Mouse (Mus musculus) myocyte (in vitro differentiated cells): ENCODE measurements around the gene Fndc1. TPM values are rescaled to one million over a fixed set of nuclear protein-coding genes. Genes with fewer than 3 reads are reported as not detected.

Experiments used
- H3K27me3 ChIP-seq: one replicate; pipeline ENCODE4 v1.6.1; 2011; ENCODE audit not compliant: control insufficient read depth, insufficient read depth, insufficient read length
- H3K36me3 ChIP-seq: one replicate; pipeline ENCODE4 v1.6.1; 2011; ENCODE audit not compliant: control insufficient read depth, insufficient read depth
- H3K4me2 ChIP-seq: one replicate; pipeline ENCODE4 v1.6.1; 2011; ENCODE audit warnings: low read depth, control low read depth
- H3K4me3 ChIP-seq: one replicate; pipeline ENCODE4 v1.5.1; 2011; ENCODE audit warnings: mild to moderate bottlenecking, control low read depth, moderate library complexity
- H3K79me2 ChIP-seq: one replicate; pipeline ENCODE4 v1.6.1; 2011; ENCODE audit not compliant: control insufficient read depth, insufficient read depth
- H3ac ChIP-seq: one replicate; pipeline ENCODE4 v1.6.1; 2011; ENCODE audit not compliant: control insufficient read depth, insufficient read length
- CEBPB ChIP-seq: IDR thresholded peaks from 2 replicates; pipeline ENCODE4 v1.6.1; 2011; ENCODE audit warnings: mild to moderate bottlenecking, moderate library complexity; ENCODE audit not compliant: poor library complexity, insufficient read depth, severe bottlenecking
- E2F4 ChIP-seq: IDR thresholded peaks from one replicate; pipeline ENCODE4 v1.6.1; 2011; ENCODE audit warnings: mild to moderate bottlenecking, control low read depth, moderate library complexity; ENCODE audit not compliant: insufficient read depth
- MAX ChIP-seq: IDR thresholded peaks from one replicate; pipeline ENCODE4 v1.6.1; 2011; ENCODE audit warnings: low read depth, mild to moderate bottlenecking, control low read depth
- MYOD1 ChIP-seq, 3 experiments: IDR thresholded peaks; one replicate each; pipeline ENCODE4 v1.6.1; 2011; ENCODE audit warnings: control low read depth in 2 of 3, low read depth in 2 of 3, mild to moderate bottlenecking in 2 of 3, moderate library complexity in 1 of 3; ENCODE audit not compliant: insufficient read length in 2 of 3, control insufficient read depth in 1 of 3
- MYOG ChIP-seq, 3 experiments: IDR thresholded peaks; one replicate each; pipeline ENCODE4 v1.6.1; 2011; ENCODE audit warnings: control low read depth in 2 of 3, low read depth in 2 of 3, mild to moderate bottlenecking in 2 of 3; ENCODE audit not compliant: insufficient read length in 2 of 3, control insufficient read depth in 1 of 3, insufficient read depth in 1 of 3
- POLR2A ChIP-seq: IDR thresholded peaks from one replicate; pipeline ENCODE4 v1.6.1; 2011; ENCODE audit warnings: low read depth, mild to moderate bottlenecking, control low read depth, moderate library complexity; ENCODE audit not compliant: insufficient read length
- POLR2AphosphoS2 ChIP-seq: IDR thresholded peaks from one replicate; pipeline ENCODE4 v1.6.1; 2011; ENCODE audit warnings: low read depth, control low read depth; ENCODE audit not compliant: insufficient read length
- REST ChIP-seq: IDR thresholded peaks from one replicate; pipeline ENCODE4 v1.6.1; 2011; ENCODE audit warnings: mild to moderate bottlenecking, control low read depth, moderate library complexity; ENCODE audit not compliant: insufficient read depth, insufficient read length
- SRF ChIP-seq: IDR thresholded peaks from one replicate; pipeline ENCODE4 v1.6.1; 2011; ENCODE audit warnings: low read depth; ENCODE audit not compliant: control insufficient read depth, insufficient read length
- TCF12 ChIP-seq: IDR thresholded peaks from one replicate; pipeline ENCODE4 v1.6.1; 2011; ENCODE audit warnings: mild to moderate bottlenecking, control low read depth; ENCODE audit not compliant: poor library complexity, insufficient read depth, severe bottlenecking
- TCF3 ChIP-seq: IDR thresholded peaks from one replicate; pipeline ENCODE4 v1.6.1; 2011; ENCODE audit warnings: low read depth, control low read depth; ENCODE audit not compliant: insufficient read length
- USF1 ChIP-seq: IDR thresholded peaks from one replicate; pipeline ENCODE4 v1.6.1; 2011; ENCODE audit warnings: low read depth, mild to moderate bottlenecking, control low read depth, moderate library complexity
- polyA plus RNA-seq: library from polyadenylated mRNA; unstranded; fragments of >200 nt; fragmentation: generic; extraction: Trizol; gene quantifications from one replicate; pipeline ENCODE4 v1.2.1, GENCODE M21; 2012; ENCODE audit warnings: missing spikeins

The Fndc1 gene
- polyA plus RNA-seq, 1 experiment: 6.2 TPM

DNA sequence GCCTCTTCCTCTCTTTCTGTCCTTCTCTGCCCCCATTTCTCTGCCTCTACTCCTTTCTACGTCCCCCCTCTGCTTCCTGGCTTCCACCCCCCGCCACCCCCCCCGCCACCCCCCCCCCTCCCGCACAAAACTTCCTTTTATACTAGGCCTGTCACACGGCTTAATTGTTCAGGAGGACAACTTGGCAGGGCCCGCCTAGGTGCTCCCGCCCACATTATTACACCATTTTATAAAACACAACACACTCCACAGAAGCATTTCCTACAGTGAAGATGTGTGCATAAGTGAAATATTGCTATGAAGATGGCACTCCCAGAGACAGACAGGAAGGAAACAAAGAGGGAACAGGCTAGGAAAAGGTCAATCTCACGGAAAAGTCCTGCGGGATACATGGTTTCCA lies 24.4 kb upstream of the Fndc1 start:
- Histone ChIP-seq H3K27me3 (peaks cover under 1% of the 10 kb centered on the region), H3K36me3 (no peaks in the 10 kb centered on the region), H3K4me3 (no peak overlapping the region), H3ac (no peak overlapping the region), H3K79me2 (no peaks in the 10 kb centered on the region), H3K4me2 (no peak overlapping the region)
- TF ChIP-seq REST (no peak), USF1 (no peak), MYOD1 (IDR thresholded peaks at IDR 0.05; ENCODE audit: control insufficient read depth in 1 of 3, insufficient read length in 2 of 3, low read depth in 2 of 3) (no peak), SRF (no peak), MAX (no peak), CEBPB (no peak), TCF12 (no peak)

DNA sequence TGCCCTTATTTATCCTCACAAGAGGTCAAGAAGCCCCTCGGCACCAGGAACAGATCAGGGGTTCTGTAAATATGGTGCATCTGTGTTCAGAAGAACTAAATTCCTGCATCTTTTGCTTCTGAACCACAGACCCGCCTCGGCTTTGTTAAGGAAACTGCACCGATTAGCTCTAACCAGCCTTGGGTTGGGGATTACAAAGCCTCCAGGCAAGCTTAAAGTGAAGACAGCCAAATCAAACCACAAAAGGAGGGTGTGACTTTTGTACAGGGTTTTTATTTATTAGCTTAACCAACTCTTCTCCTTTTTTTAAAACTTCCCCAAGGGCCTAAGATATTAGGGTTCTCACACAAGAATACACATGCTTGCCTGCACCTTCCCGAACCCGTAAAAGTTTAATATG lies 23.1 kb upstream of the Fndc1 start:
- TF ChIP-seq TCF3 (no peak), POLR2AphosphoS2 (no peak), POLR2A (no peak), TCF12 (no peak), MYOD1 (IDR thresholded peaks at IDR 0.05; ENCODE audit: control insufficient read depth in 1 of 3, insufficient read length in 2 of 3, low read depth in 2 of 3) (no peak), CEBPB (no peak), E2F4 (no peak), SRF (no peak), MAX (no peak), MYOG (IDR thresholded peaks at IDR 0.05; ENCODE audit: control insufficient read depth in 1 of 3, insufficient read depth in 1 of 3, insufficient read length in 2 of 3, low read depth in 2 of 3) (no peak), USF1 (no peak), REST (no peak)
- Histone ChIP-seq H3K79me2 (no peaks in the 10 kb centered on the region), H3K4me2 (no peak overlapping the region), H3K4me3 (no peak overlapping the region), H3ac (no peak overlapping the region), H3K27me3 (peaks cover 4% of the 10 kb centered on the region), H3K36me3 (no peaks in the 10 kb centered on the region)

DNA sequence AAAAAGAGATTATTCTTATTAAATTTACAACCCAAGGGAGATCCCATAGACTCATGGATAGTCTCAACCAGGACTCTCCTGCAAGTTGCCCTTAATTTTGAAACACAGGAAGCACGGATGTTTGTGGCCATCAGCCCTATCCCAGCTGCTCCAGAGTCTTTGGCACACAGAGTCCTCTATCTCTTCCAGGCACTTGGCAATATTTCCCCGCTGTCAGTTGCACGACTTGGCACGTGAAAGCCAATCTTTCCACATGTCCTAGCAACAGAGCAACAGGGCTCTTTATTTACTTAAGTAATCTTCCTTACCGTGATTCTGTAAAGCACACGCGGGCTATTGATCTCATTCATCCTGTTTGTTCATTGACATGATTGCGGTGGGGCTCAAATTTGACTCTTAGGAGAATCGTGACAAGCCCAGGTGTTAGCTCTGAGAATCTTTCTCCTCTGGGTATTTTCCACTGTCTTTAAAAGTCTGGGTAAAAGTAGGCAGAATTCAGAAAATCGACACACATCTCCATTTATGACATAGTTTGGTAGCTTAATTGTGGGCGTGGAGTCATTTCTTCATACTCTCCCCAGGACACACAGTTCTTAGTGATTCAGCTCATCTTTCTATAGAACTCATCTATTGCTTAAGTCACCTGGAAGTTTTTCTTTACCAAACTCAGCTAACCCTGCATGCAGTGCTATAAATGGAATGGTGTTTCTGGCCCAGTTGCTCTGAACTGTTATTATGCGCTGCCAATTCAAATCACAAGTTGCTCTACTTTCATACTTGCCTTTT lies 13.6 kb upstream of the Fndc1 start:
- Histone ChIP-seq H3K36me3 (no peaks in the 10 kb centered on the region), H3K4me3 (no peak overlapping the region), H3ac (no peak overlapping the region), H3K4me2 (no peak overlapping the region), H3K27me3 (no peaks in the 10 kb centered on the region), H3K79me2 (no peaks in the 10 kb centered on the region)
- peak in 1 of 3 experiments; percentile 44 for TF ChIP-seq MYOG (IDR thresholded peaks at IDR 0.05; ENCODE audit: control insufficient read depth in 1 of 3, insufficient read depth in 1 of 3, insufficient read length in 2 of 3, low read depth in 2 of 3)
- no peak for TF ChIP-seq POLR2AphosphoS2
- TF ChIP-seq MYOD1 (IDR thresholded peaks at IDR 0.05; ENCODE audit: control insufficient read depth in 1 of 3, insufficient read length in 2 of 3, low read depth in 2 of 3): peak in 1 of 3 experiments; percentile 10

DNA sequence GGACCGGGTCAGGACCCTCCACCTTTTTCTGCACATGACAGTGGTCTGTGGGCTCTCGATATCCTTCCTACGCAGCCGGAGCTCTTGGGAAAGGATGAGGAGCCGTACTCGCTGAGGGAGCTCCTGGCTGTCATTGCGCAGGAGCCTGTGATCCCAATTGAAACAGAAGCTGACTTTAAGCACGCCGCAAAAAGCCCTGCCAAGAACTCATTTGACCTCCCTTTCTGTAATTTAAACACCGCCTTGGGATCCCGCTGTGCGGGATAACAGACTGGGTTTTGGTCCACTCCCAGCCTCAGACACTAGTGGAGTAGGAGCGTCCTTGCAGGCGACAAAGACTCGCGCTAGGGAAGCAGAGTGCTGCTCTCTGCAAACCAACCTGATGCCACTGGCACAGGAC lies 484 bp upstream of the Fndc1 start:
- Histone ChIP-seq H3ac (peak overlapping the region; percentile 24), H3K27me3 (peaks cover 18% of the 10 kb centered on the region), H3K79me2 (no peaks in the 10 kb centered on the region), H3K4me3 (no peak overlapping the region), H3K4me2 (peak overlapping the region; percentile 55), H3K36me3 (no peaks in the 10 kb centered on the region)
- TF ChIP-seq TCF12: no peak
- TF ChIP-seq MAX: no peak
- TF ChIP-seq E2F4: no peak
- TF ChIP-seq TCF3: no peak
- no peak for TF ChIP-seq USF1
- TF ChIP-seq SRF: no peak
- no peak for TF ChIP-seq MYOG (IDR thresholded peaks at IDR 0.05; ENCODE audit: control insufficient read depth in 1 of 3, insufficient read depth in 1 of 3, insufficient read length in 2 of 3, low read depth in 2 of 3)
- TF ChIP-seq POLR2A: no peak
- no peak for TF ChIP-seq POLR2AphosphoS2
- no peak for TF ChIP-seq CEBPB
- TF ChIP-seq REST: no peak

DNA sequence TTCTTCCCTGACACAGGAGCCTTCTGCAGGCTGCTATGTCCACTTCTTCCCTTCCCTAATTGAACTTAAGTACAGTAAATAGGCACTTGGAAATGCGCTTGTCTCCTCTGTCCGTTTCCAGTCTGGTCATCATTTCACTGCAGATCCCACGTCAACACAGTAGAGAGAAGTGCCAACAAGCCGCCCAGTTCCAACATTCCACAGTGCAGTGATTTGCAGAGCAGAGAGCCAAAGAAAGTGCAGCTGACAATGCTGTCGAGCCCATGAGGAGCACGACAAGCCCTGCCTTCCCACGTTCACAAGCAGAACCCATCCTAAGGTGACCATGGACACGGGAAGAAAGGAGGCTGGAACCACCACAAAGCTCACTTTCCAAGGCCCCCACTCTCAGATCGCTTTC lies 1.7 kb downstream of the Fndc1 start:
- Histone ChIP-seq H3ac (no peak overlapping the region), H3K4me2 (peak overlapping the region; percentile 22), H3K79me2 (no peaks in the 10 kb centered on the region), H3K4me3 (no peak overlapping the region), H3K36me3 (no peaks in the 10 kb centered on the region), H3K27me3 (peaks cover 18% of the 10 kb centered on the region)
- TF ChIP-seq SRF (no peak), E2F4 (no peak), MYOD1 (IDR thresholded peaks at IDR 0.05; ENCODE audit: control insufficient read depth in 1 of 3, insufficient read length in 2 of 3, low read depth in 2 of 3) (no peak), MYOG (IDR thresholded peaks at IDR 0.05; ENCODE audit: control insufficient read depth in 1 of 3, insufficient read depth in 1 of 3, insufficient read length in 2 of 3, low read depth in 2 of 3) (no peak), POLR2AphosphoS2 (no peak), CEBPB (no peak), MAX (no peak), TCF3 (no peak), POLR2A (no peak), USF1 (no peak), TCF12 (no peak), REST (no peak)
